8 mouse cellular contexts compared by ENCODE assay signal in genomic region chr6:122786275-122786674, GRCm38 (mm10). TPM values are rescaled to one million over a fixed set of nuclear protein-coding genes. Genes with fewer than 3 reads are reported as not detected.
A peak's percentile ranks its signal among the peaks of the same experiment; 100 is the strongest.
DNase-seq lines count a peak whose midpoint lies in the region; ATAC-seq and TF ChIP-seq lines count a peak whose summit lies in the region.

No protein-coding gene starts in this region.

- 12% methylated on average over 5 of the region's 5 CpGs for WGBS in forebrain, postnatal 0 days
- WGBS in kidney, postnatal 0 days: 34% methylated on average over 5 of the region's 5 CpGs
- 50% methylated on average over 5 of the region's 5 CpGs for WGBS in liver, embryonic 13.5 days (ENCODE audit: insufficient replicate concordance)
- 36% methylated on average over 5 of the region's 5 CpGs for WGBS in neural tube, embryonic 13.5 days

- H3K4me2 ChIP-seq in forebrain, postnatal 0 days (ENCODE audit: low read depth): no peak overlapping the region
- no peak overlapping the region for H3K4me2 ChIP-seq in kidney, postnatal 0 days (ENCODE audit: low read length)
- no peak overlapping the region for H3K4me2 ChIP-seq in liver, embryonic 13.5 days
- H3K4me2 ChIP-seq in neural tube, embryonic 13.5 days: no peak overlapping the region

- ATAC-seq in forebrain, postnatal 0 days: peak; percentile 89
- ATAC-seq in kidney, postnatal 0 days (replicated peaks; ENCODE audit: low FRiP score, low read depth): no peak
- no peak for ATAC-seq in liver, embryonic 13.5 days (ENCODE audit: low read depth)
- ATAC-seq in neural tube, embryonic 13.5 days (ENCODE audit: low read depth): peak; percentile 56; the same call in 1 of the 2 replicates

- DNase-seq in 3T3-L1 (ENCODE audit: low read depth, low spot score): peak; percentile 80
- DNase-seq in CD4-positive, CD25-positive, alpha-beta regulatory T cell, adult 2 months (ENCODE audit: low read depth, low spot score): peak; percentile 89
- peak; percentile 52 for DNase-seq in c-Kit-positive CD71-positive TER-119-positive erythroid progenitor cells, embryonic 14.5 days (ENCODE audit: low spot score)
- DNase-seq in forebrain, postnatal 0 days: peak; percentile 89
- DNase-seq in kidney, postnatal 0 days (ENCODE audit: low spot score): peak; percentile 69
- peak; percentile 27 for DNase-seq in liver, embryonic 13.5 days
- DNase-seq in thymus, postnatal 4 days: peak; percentile 79

- no peaks in the 10 kb centered on the region for H3K4me1 ChIP-seq in forebrain, postnatal 0 days (ENCODE audit: insufficient read depth)
- H3K4me1 ChIP-seq in kidney, postnatal 0 days (replicated peaks; ENCODE audit: insufficient read depth, low read length): no peaks in the 10 kb centered on the region
- peaks cover 24% of the 10 kb centered on the region for H3K4me1 ChIP-seq in liver, embryonic 13.5 days (replicated peaks)
- H3K4me1 ChIP-seq in neural tube, embryonic 13.5 days (replicated peaks): no peaks in the 10 kb centered on the region

- H3K9me3 ChIP-seq in forebrain, postnatal 0 days (ENCODE audit: low read length): no peaks in the 10 kb centered on the region
- no peaks in the 10 kb centered on the region for H3K9me3 ChIP-seq in kidney, postnatal 0 days (replicated peaks; ENCODE audit: low read length)
- H3K9me3 ChIP-seq in liver, embryonic 13.5 days (replicated peaks): no peaks in the 10 kb centered on the region
- H3K9me3 ChIP-seq in neural tube, embryonic 13.5 days: no peaks in the 10 kb centered on the region

- H3K9ac ChIP-seq in forebrain, postnatal 0 days: no peak overlapping the region
- no peak overlapping the region for H3K9ac ChIP-seq in kidney, postnatal 0 days (ENCODE audit: low read depth, low read length)
- no peak overlapping the region for H3K9ac ChIP-seq in liver, embryonic 13.5 days
- H3K9ac ChIP-seq in neural tube, embryonic 13.5 days: no peak overlapping the region

- H3K27me3 ChIP-seq in forebrain, postnatal 0 days (ENCODE audit: insufficient read depth, low read length): no peaks in the 10 kb centered on the region
- no peaks in the 10 kb centered on the region for H3K27me3 ChIP-seq in kidney, postnatal 0 days (ENCODE audit: insufficient read depth, low read length)
- H3K27me3 ChIP-seq in liver, embryonic 13.5 days: no peaks in the 10 kb centered on the region
- H3K27me3 ChIP-seq in neural tube, embryonic 13.5 days: no peaks in the 10 kb centered on the region

- TF ChIP-seq CTCF in forebrain, postnatal 0 days (IDR thresholded peaks at IDR 0.05; ENCODE audit: low read depth): peak; percentile 84
- peak; percentile 76 for TF ChIP-seq CTCF in kidney, postnatal 0 days (IDR thresholded peaks at IDR 0.05; ENCODE audit: low read depth)

- no peaks in the 10 kb centered on the region for H3K36me3 ChIP-seq in forebrain, postnatal 0 days (ENCODE audit: insufficient read depth)
- H3K36me3 ChIP-seq in kidney, postnatal 0 days (ENCODE audit: insufficient read depth, low read length): no peaks in the 10 kb centered on the region
- H3K36me3 ChIP-seq in liver, embryonic 13.5 days: no peaks in the 10 kb centered on the region
- H3K36me3 ChIP-seq in neural tube, embryonic 13.5 days: no peaks in the 10 kb centered on the region

- H3K27ac ChIP-seq in forebrain, postnatal 0 days (ENCODE audit: low read depth, low read length): no peak overlapping the region
- H3K27ac ChIP-seq in kidney, postnatal 0 days: no peak overlapping the region
- H3K27ac ChIP-seq in liver, embryonic 13.5 days: no peak overlapping the region
- no peak overlapping the region for H3K27ac ChIP-seq in neural tube, embryonic 13.5 days (replicated peaks)

- H3K4me3 ChIP-seq in forebrain, postnatal 0 days (ENCODE audit: low read depth, low read length): no peak overlapping the region
- no peak overlapping the region for H3K4me3 ChIP-seq in kidney, postnatal 0 days (replicated peaks; ENCODE audit: low read depth, low read length)
- H3K4me3 ChIP-seq in liver, embryonic 13.5 days (replicated peaks): no peak overlapping the region
- no peak overlapping the region for H3K4me3 ChIP-seq in neural tube, embryonic 13.5 days

RNA-seq across cellular contexts. Expression of gene Slc2a3, which starts 15.2 kb away (rescaled TPM):
- total RNA-seq in forebrain, postnatal 0 days (2014; rRNA removed): 68.9 and 78.2 TPM in 2 replicates
- 27.3 and 41.6 TPM in 2 replicates for polyA plus RNA-seq in forebrain, postnatal 0 days (2015; fragmentation: Nextera tagmentation; extraction: Ambion mirVana)
- polyA plus RNA-seq in kidney, postnatal 0 days (2015; fragmentation: Nextera tagmentation; extraction: Ambion mirVana): 4.1 and 4.4 TPM in 2 replicates
- polyA plus RNA-seq in liver, embryonic 13.5 days (2015; fragmentation: Nextera tagmentation; extraction: Ambion mirVana): 18.6 and 21.4 TPM in 2 replicates
- 22.5 and 27.5 TPM in 2 replicates for polyA plus RNA-seq in neural tube, embryonic 13.5 days (2015; fragmentation: Nextera tagmentation; extraction: Ambion mirVana)

RNA-seq across cellular contexts. Expression of gene Foxj2, which starts 33.4 kb away (rescaled TPM):
- total RNA-seq in forebrain, postnatal 0 days (2014; rRNA removed): 16.3 and 23.4 TPM in 2 replicates
- 6.7 and 8.1 TPM in 2 replicates for polyA plus RNA-seq in forebrain, postnatal 0 days (2015; fragmentation: Nextera tagmentation; extraction: Ambion mirVana)
- 5.2 and 5.5 TPM in 2 replicates for polyA plus RNA-seq in kidney, postnatal 0 days (2015; fragmentation: Nextera tagmentation; extraction: Ambion mirVana)
- 1.0 and 1.2 TPM in 2 replicates for polyA plus RNA-seq in liver, embryonic 13.5 days (2015; fragmentation: Nextera tagmentation; extraction: Ambion mirVana)
- polyA plus RNA-seq in neural tube, embryonic 13.5 days (2015; fragmentation: Nextera tagmentation; extraction: Ambion mirVana): 6.3 and 7.3 TPM in 2 replicates

Comparison
In these comparisons a context has a peak if more than half of its experiments do, and no peak if none do; other contexts are left out.
1. DNase-seq: peak in every context shown above with its lines; median percentile 89 in CD4-positive, CD25-positive, alpha-beta regulatory T cell, adult 2 months; 89 in forebrain, postnatal 0 days; 80 in 3T3-L1; 79 in thymus, postnatal 4 days; 69 in kidney, postnatal 0 days; 52 in c-Kit-positive CD71-positive TER-119-positive erythroid progenitor cells, embryonic 14.5 days; 27 in liver, embryonic 13.5 days.
2. ATAC-seq: peak in forebrain, postnatal 0 days (single experiment) and neural tube, embryonic 13.5 days (single experiment); none in kidney, postnatal 0 days (single experiment) and liver, embryonic 13.5 days (single experiment).